Mouse (Mus musculus) right cerebral cortex, postnatal 4 days (tissue): ENCODE measurements around the gene Gm20696.

ENCODE experiments used
- DNase-seq: peaks from one replicate; pipeline ENCODE4 v3.0.0-alpha.2; 2022

The Gm20696 gene

GRCm38 (mm10) chr6:99429378-99430131, 237.0 kb downstream of the Gm20696 start:
- DNase-seq, result no peak

GRCm38 (mm10) chr6:99428961-99429360, 237.6 kb downstream of the Gm20696 start:
- DNase-seq, result no peak

GRCm38 (mm10) chr6:99427301-99427700, 239.3 kb downstream of the Gm20696 start:
- DNase-seq, result no peak

GRCm38 (mm10) chr6:99425044-99425443, 241.6 kb downstream of the Gm20696 start:
- no peak for DNase-seq

- no peak for DNase-seq
Observed at GRCm38 (mm10) chr6:99420666-99421065, 245.9 kb downstream of the Gm20696 start.

GRCm38 (mm10) chr6:99412598-99412997, 254.0 kb downstream of the Gm20696 start:
- DNase-seq, result no peak

GRCm38 (mm10) chr6:99409602-99410001, 257.0 kb downstream of the Gm20696 start:
- no peak for DNase-seq

- no peak for DNase-seq
Observed at GRCm38 (mm10) chr6:99408880-99409279, 257.7 kb downstream of the Gm20696 start.

- DNase-seq, result no peak
Observed at GRCm38 (mm10) chr6:99403755-99404390, 262.7 kb downstream of the Gm20696 start.

- DNase-seq, result no peak
Observed at GRCm38 (mm10) chr6:99402941-99403340, 263.7 kb downstream of the Gm20696 start.

GRCm38 (mm10) chr6:99402370-99402769, 264.2 kb downstream of the Gm20696 start:
- no peak for DNase-seq

- no peak for DNase-seq
Observed at GRCm38 (mm10) chr6:99401801-99402200, 264.8 kb downstream of the Gm20696 start.

- DNase-seq, result no peak
Observed at GRCm38 (mm10) chr6:99401211-99401610, 265.4 kb downstream of the Gm20696 start.

GRCm38 (mm10) chr6:99395745-99396144, 270.9 kb downstream of the Gm20696 start:
- DNase-seq, result no peak

- no peak for DNase-seq
Observed at GRCm38 (mm10) chr6:99394801-99395200, 271.8 kb downstream of the Gm20696 start.

- DNase-seq, result no peak
Observed at GRCm38 (mm10) chr6:99392484-99392883, 274.1 kb downstream of the Gm20696 start.

- DNase-seq, result no peak
Observed at GRCm38 (mm10) chr6:99388741-99389675, 277.6 kb downstream of the Gm20696 start.

GRCm38 (mm10) chr6:99388023-99388422, 278.6 kb downstream of the Gm20696 start:
- DNase-seq, result no peak

GRCm38 (mm10) chr6:99385059-99385604, 281.5 kb downstream of the Gm20696 start:
- DNase-seq, result no peak

- DNase-seq, result no peak
Observed at GRCm38 (mm10) chr6:99383846-99384472, 282.6 kb downstream of the Gm20696 start.

GRCm38 (mm10) chr6:99380146-99380545, 286.5 kb downstream of the Gm20696 start:
- no peak for DNase-seq

- DNase-seq, result no peak
Observed at GRCm38 (mm10) chr6:99378997-99379710, 287.4 kb downstream of the Gm20696 start.
